Mouse (Mus musculus): ENCODE measurements at regions not wholly inside any gene's neighbourhood (a gene's known extent, or its start where the extent isn't known, plus 50 kb on each side); places are given as distances from the start of the nearest gene placed in this dataset.

DNA sequence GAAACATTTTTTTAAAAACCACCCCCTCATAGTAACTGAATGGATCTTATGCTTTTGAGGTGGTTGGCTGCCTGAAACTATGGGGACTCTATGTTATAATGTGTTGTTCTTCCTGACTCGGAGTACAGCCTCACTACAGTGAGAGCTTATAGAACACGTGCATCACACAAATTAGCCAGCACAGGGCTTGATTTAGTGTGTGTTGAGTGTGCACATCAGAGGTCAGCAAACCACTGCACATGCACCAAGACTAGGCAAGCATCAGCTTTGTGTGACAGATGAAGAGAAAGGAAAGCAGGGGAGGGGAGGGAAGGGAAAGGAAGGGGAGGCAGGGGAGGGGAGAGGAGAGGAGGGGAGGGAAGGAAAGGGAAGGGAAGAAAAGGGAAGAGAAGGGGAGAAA, 422.9 kb upstream of the Smim15 start:
- H3K27ac ChIP-seq: no peak overlapping the region
- no peaks in the 10 kb centered on the region for H3K9me3 ChIP-seq
- no peaks in the 10 kb centered on the region; the same call in 1 of the 2 replicates for H3K4me1 ChIP-seq
- no peaks in the 10 kb centered on the region for H3K36me3 ChIP-seq
- no peak overlapping the region for H3K4me2 ChIP-seq
- no peak overlapping the region for H3K9ac ChIP-seq
- no peak overlapping the region for H3K4me3 ChIP-seq
- ATAC-seq (ENCODE audit: insufficient number of reproducible peaks, low FRiP score, low TSS enrichment, low read depth): no peak
- WGBS: 51% methylated on average over 2 of the region's 2 CpGs
- 0 out of 2 replicates have a peak, but pooled peaks cover 6% of the 10 kb centered on the region for H3K27me3 ChIP-seq

DNA sequence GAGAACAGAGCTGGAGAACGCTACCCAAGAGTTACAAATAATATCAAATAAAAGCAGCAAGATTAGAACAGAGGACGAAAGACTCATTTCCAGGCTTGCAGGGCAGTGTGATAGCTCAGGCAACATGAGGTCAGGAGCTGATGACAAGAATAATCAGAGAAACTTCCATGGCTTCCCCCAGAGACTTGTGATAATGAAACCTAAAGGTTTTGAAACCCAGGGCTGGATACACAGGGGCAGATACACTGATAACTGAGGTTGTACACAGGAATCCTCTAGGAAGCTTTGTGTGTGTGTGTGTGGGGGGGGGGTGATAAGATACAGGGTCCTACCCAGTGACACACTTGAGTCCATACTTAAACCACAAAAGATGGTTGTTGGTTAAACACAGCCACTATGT, 423.4 kb upstream of the Smim15 start:
- Histone ChIP-seq H3K4me3 (no peak overlapping the region), H3K4me2 (no peak overlapping the region), H3K9ac (no peak overlapping the region), H3K27me3 (0 out of 2 replicates have a peak, but pooled peaks cover 6% of the 10 kb centered on the region), H3K36me3 (no peaks in the 10 kb centered on the region), H3K9me3 (no peaks in the 10 kb centered on the region), H3K4me1 (no peaks in the 10 kb centered on the region; the same call in 1 of the 2 replicates), H3K27ac (no peak overlapping the region)
- ATAC-seq (ENCODE audit: insufficient number of reproducible peaks, low FRiP score, low TSS enrichment, low read depth): no peak
- 90% methylated on average over 2 of the region's 2 CpGs for WGBS

DNA sequence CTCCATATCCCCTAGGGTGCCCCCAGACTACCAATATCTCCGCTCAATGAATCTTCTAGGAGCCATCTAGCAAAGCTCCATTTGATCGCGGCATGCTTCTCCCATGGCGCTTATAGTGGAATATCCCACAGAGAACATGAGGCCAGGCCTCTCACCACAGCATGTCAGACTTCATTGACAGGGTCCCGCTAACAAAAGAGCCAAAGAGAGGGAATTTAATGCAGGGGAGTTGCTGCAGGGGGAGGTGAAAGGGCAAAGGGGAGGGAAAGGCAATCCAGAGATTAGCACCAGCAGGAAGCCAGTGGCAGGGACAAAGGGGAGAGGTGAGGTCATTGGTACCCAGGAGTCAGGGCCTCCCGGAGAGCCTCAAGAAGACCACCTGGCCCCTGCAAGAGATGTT, 424.0 kb upstream of the Smim15 start:
- Histone ChIP-seq H3K9ac (no peak overlapping the region), H3K27me3 (0 out of 2 replicates have a peak, but pooled peaks cover 6% of the 10 kb centered on the region), H3K4me2 (no peak overlapping the region), H3K36me3 (no peaks in the 10 kb centered on the region), H3K4me1 (no peaks in the 10 kb centered on the region; the same call in 1 of the 2 replicates), H3K9me3 (no peaks in the 10 kb centered on the region), H3K27ac (no peak overlapping the region), H3K4me3 (no peak overlapping the region)
- 29% methylated on average over 6 of the region's 6 CpGs for WGBS
- no peak for ATAC-seq (ENCODE audit: insufficient number of reproducible peaks, low FRiP score, low TSS enrichment, low read depth)

DNA sequence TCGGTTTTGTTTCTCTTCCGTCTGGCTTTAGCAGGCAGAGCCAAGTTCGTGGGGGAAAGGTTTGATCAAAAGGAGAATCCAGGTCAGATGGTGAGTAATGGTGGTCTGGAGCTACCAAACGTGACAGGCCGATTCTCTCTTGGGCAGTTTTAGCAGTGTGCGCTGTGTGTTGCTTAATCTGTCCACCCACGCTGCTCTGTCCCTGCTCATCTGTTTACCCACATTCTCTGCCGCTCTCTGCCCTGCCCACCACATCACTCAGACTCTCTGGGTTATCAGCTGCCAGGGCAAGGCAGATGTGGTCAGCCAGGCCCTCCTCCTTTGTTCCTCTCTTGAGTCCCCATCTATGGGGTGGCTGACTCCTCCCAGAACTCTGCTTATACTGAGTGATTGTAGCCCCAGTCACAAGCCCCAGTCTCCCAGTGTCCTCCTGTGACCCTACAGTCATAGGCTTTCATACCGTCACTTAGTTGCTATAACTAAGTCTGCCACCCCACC, 424.8 kb upstream of the Smim15 start:
- 0 out of 2 replicates have a peak, but pooled peaks cover 6% of the 10 kb centered on the region for H3K27me3 ChIP-seq
- no peaks in the 10 kb centered on the region; the same call in 1 of the 2 replicates for H3K4me1 ChIP-seq
- no peak overlapping the region for H3K27ac ChIP-seq
- no peak for ATAC-seq (ENCODE audit: insufficient number of reproducible peaks, low FRiP score, low TSS enrichment, low read depth)
- H3K36me3 ChIP-seq: no peaks in the 10 kb centered on the region
- no peak overlapping the region for H3K9ac ChIP-seq
- no peaks in the 10 kb centered on the region for H3K9me3 ChIP-seq
- no peak overlapping the region for H3K4me3 ChIP-seq
- 47% methylated on average over 9 of the region's 9 CpGs for WGBS
- H3K4me2 ChIP-seq: no peak overlapping the region

DNA sequence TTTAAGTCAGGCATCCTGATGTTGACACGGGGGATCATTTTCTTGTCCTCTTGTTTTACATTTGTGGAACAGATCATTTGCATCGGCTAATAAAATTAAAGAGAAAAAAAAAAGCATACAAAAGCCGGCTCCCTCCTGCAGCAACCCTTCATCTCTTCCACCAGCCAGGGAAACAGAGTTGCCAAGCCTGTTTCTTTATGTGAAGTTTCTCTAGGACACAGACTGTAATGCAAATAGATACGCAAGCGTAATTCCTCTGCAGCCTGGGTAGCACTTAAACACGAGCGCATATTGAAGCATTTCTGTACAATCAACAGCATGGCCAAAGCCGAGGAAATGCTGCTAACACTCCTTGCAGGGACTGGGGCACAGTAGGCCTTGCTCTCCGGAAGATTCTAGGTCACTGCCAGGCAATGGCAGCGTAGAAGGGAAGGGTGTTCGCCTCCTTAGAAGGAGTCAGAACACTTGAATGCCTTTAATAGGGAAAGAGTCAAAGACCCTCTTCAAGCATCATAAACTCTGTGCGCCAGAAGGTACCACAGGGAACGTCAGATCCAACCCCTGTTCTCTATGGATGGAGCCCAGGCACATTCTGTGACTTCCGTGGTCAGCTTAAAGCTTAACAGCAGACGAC, 425.3 kb upstream of the Smim15 start:
- Histone ChIP-seq H3K9ac (no peak overlapping the region), H3K4me3 (no peak overlapping the region), H3K9me3 (no peaks in the 10 kb centered on the region), H3K27ac (no peak overlapping the region), H3K4me2 (no peak overlapping the region), H3K36me3 (no peaks in the 10 kb centered on the region), H3K4me1 (no peaks in the 10 kb centered on the region; the same call in 1 of the 2 replicates), H3K27me3 (0 out of 2 replicates have a peak, but pooled peaks cover 6% of the 10 kb centered on the region)
- 52% methylated on average over 15 of the region's 15 CpGs for WGBS
- ATAC-seq (ENCODE audit: insufficient number of reproducible peaks, low FRiP score, low TSS enrichment, low read depth): no peak

DNA sequence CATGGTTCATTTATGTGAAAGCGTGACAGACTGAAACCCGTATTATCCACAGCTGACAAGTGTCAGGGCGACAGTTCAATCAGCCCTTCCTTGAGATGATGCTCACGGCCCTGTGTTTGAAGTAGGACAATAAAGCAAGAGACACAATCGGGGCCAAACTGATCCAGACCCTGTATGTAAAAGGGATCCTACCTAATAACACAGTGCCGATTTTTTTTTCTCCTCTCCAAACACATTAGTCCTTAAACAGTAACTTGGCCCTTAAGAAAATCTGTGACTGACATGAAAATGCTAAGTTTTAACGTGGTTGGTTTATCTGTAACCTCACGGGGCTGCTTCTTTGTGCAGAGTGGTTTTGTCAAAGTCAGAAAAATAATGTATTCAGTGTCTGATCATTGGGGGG, 425.9 kb upstream of the Smim15 start:
- no peaks in the 10 kb centered on the region for H3K9me3 ChIP-seq
- ATAC-seq (ENCODE audit: insufficient number of reproducible peaks, low FRiP score, low TSS enrichment, low read depth): no peak
- H3K4me1 ChIP-seq: no peaks in the 10 kb centered on the region; the same call in 1 of the 2 replicates
- no peak overlapping the region for H3K4me2 ChIP-seq
- no peaks in the 10 kb centered on the region for H3K36me3 ChIP-seq
- no peak overlapping the region for H3K9ac ChIP-seq
- 55% methylated on average over 8 of the region's 8 CpGs for WGBS
- no peak overlapping the region for H3K4me3 ChIP-seq
- 0 out of 2 replicates have a peak, but pooled peaks cover 6% of the 10 kb centered on the region for H3K27me3 ChIP-seq
- no peak overlapping the region for H3K27ac ChIP-seq

DNA sequence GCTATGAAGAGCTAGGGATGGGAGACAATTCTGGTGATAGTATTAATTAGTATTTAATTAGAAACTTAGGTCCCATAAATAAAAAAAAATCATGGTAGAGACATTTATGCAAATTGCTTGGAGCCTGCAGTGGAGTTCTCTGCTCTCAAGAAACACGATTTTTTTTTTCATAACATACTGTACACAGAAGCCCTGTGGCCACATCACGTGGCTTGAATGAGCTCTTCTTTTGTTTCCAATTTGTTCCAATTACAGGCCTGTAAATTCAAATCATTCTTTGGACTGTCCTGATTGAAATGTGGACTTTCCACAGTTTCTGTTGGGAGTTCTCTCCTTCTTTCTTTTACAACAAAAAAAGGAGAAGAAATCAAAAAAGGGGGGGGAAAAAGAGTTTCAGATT, 426.7 kb upstream of the Smim15 start:
- Histone ChIP-seq H3K9me3 (no peaks in the 10 kb centered on the region), H3K4me1 (no peaks in the 10 kb centered on the region; the same call in 1 of the 2 replicates), H3K4me2 (no peak overlapping the region), H3K9ac (no peak overlapping the region), H3K27me3 (0 out of 2 replicates have a peak, but pooled peaks cover 6% of the 10 kb centered on the region), H3K27ac (no peak overlapping the region), H3K36me3 (no peaks in the 10 kb centered on the region), H3K4me3 (no peak overlapping the region)
- no peak for ATAC-seq (ENCODE audit: insufficient number of reproducible peaks, low FRiP score, low TSS enrichment, low read depth)
- WGBS: 37% methylated on average over 2 of the region's 2 CpGs

DNA sequence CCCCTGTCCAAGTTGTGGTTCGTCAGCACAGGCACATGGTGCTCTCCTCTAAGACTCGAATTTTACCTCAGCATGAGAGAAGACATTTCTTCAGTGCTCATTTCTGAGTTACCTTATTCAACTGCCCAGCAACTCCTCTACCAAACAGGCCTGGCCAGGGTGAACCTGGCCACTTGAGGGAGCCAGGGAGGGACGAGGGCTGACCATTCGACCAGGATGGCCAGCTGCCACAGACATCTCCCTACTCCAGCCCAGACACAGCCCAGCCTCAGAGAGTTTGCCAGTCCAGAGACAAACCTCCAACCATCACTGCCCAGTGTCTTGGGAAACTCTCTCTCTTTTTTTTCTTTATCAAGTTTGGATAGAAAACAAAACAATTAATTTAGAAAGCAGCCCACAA, 427.5 kb upstream of the Smim15 start:
- 0 out of 2 replicates have a peak, but pooled peaks cover 4% of the 10 kb centered on the region for H3K27me3 ChIP-seq
- H3K4me3 ChIP-seq: no peak overlapping the region
- WGBS: 70% methylated on average over 4 of the region's 4 CpGs
- no peaks in the 10 kb centered on the region; the same call in 1 of the 2 replicates for H3K4me1 ChIP-seq
- H3K9me3 ChIP-seq: no peaks in the 10 kb centered on the region
- ATAC-seq (ENCODE audit: insufficient number of reproducible peaks, low FRiP score, low TSS enrichment, low read depth): no peak
- no peak overlapping the region for H3K9ac ChIP-seq
- H3K4me2 ChIP-seq: no peak overlapping the region
- no peak overlapping the region for H3K27ac ChIP-seq
- no peaks in the 10 kb centered on the region for H3K36me3 ChIP-seq

DNA sequence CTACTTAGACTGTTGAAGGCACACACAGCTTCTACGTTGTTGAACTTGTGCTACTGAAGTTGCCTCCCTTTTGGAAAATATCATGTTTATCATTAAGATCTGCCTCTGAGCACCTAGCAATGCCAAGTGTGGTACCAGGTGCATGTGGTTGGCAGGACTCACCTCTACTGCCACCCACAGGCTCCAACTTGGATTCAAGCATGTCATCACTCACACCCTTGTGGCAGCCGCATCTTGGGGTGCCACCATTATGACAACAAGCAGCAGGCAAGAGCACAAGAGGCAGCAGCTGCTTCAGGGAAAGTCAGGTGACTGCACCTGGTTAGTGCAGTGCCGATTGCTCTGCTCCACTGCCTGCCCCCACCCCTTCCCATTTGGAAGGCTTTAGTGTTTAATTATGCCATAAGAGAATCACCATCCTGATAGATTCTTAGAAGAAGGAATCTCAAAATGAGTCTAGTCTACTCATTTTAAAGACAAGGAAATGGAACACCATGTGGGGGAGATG, 435.2 kb upstream of the Smim15 start:
- H3K9ac ChIP-seq: no peak overlapping the region
- no peaks in the 10 kb centered on the region for H3K27me3 ChIP-seq
- no peaks in the 10 kb centered on the region for H3K9me3 ChIP-seq
- 76% methylated on average over 3 of the region's 3 CpGs for WGBS
- no peak overlapping the region for H3K27ac ChIP-seq
- H3K4me3 ChIP-seq: no peak overlapping the region
- H3K4me1 ChIP-seq: no peaks in the 10 kb centered on the region
- no peak overlapping the region for H3K4me2 ChIP-seq
- no peak for ATAC-seq (ENCODE audit: insufficient number of reproducible peaks, low FRiP score, low TSS enrichment, low read depth)
- H3K36me3 ChIP-seq: no peaks in the 10 kb centered on the region

DNA sequence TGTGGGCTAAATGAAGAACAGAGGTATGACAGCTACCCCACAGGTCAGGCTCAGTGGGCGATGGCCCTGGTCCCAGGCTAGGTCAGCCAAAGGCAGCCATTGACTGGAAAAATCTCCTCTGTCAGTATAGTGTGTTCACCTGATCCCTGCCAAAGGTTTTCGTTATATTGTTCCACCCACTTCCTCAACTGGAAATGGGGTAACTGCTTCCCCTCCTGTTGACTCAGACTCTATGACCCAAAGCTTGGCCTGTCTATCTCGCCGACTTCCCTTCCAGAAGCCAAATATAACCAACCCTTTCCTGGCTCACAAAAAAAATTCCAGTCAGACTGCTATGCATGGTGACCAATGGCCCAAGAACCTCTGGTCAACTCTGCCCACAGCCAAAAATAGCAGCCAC, 437.0 kb upstream of the Smim15 start:
- H3K4me2 ChIP-seq: no peak overlapping the region
- no peak overlapping the region for H3K4me3 ChIP-seq
- no peaks in the 10 kb centered on the region for H3K4me1 ChIP-seq
- no peak for ATAC-seq (ENCODE audit: insufficient number of reproducible peaks, low FRiP score, low TSS enrichment, low read depth)
- no peaks in the 10 kb centered on the region for H3K36me3 ChIP-seq
- H3K27me3 ChIP-seq: no peaks in the 10 kb centered on the region
- H3K9me3 ChIP-seq: no peaks in the 10 kb centered on the region
- WGBS: 75% methylated on average over 4 of the region's 4 CpGs
- H3K27ac ChIP-seq: no peak overlapping the region
- no peak overlapping the region for H3K9ac ChIP-seq

DNA sequence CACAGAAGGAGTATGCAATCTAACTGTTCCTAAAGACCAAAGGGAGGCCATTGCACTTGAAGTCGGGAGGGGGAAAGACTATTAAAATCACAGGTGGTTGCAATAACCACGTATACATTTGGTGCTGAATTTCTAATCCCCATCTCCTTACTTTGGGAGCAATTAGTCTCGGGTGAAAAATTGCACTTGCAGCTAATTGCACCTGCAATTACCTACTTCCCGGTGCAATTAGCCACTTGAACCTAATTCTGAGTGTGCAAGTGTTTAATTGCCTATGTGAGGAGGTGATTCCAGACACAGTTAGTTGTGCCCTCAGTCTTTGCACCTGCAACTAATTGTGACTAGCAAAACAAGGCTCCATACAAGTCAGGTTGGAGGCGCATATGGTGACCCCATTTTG, 442.1 kb upstream of the Smim15 start:
- Histone ChIP-seq H3K4me3 (no peak overlapping the region), H3K27ac (no peak overlapping the region), H3K4me2 (no peak overlapping the region), H3K27me3 (no peaks in the 10 kb centered on the region), H3K4me1 (no peaks in the 10 kb centered on the region), H3K9me3 (no peaks in the 10 kb centered on the region), H3K9ac (no peak overlapping the region), H3K36me3 (no peaks in the 10 kb centered on the region)
- ATAC-seq (ENCODE audit: insufficient number of reproducible peaks, low FRiP score, low TSS enrichment, low read depth): no peak
- 24% methylated on average over 5 of the region's 5 CpGs for WGBS

DNA sequence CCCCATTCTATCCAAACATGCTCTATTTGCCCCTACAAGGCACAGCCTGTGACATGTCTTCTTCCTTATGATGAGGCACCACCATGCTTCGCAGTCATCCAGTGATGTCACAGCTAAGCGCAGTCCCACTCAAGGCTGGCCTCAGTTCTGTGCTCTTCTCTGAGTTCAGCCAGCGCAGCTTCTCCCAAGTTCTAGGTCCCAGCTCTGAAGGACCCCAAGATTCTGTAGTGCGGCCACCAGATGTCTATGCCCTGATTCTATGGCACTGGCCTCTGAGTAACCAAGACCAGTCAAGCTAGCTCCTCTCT, 443.2 kb upstream of the Smim15 start:
- no peak for ATAC-seq (ENCODE audit: insufficient number of reproducible peaks, low FRiP score, low TSS enrichment, low read depth)
- no peak overlapping the region for H3K9ac ChIP-seq
- H3K4me1 ChIP-seq: no peaks in the 10 kb centered on the region

More for the DNA sequence above, 443.2 kb upstream of the Smim15 start:
- no peak overlapping the region for H3K4me2 ChIP-seq
- no peaks in the 10 kb centered on the region for H3K27me3 ChIP-seq
- H3K36me3 ChIP-seq: no peaks in the 10 kb centered on the region
- WGBS: 89% methylated on average over 4 of the region's 4 CpGs
- no peak overlapping the region for H3K4me3 ChIP-seq
- no peaks in the 10 kb centered on the region for H3K9me3 ChIP-seq
- H3K27ac ChIP-seq: no peak overlapping the region

All from limb, embryonic 15.5 days (tissue).